Comparison of ENCODE assay signal across 25 mouse cellular contexts in the genomic region with DNA sequence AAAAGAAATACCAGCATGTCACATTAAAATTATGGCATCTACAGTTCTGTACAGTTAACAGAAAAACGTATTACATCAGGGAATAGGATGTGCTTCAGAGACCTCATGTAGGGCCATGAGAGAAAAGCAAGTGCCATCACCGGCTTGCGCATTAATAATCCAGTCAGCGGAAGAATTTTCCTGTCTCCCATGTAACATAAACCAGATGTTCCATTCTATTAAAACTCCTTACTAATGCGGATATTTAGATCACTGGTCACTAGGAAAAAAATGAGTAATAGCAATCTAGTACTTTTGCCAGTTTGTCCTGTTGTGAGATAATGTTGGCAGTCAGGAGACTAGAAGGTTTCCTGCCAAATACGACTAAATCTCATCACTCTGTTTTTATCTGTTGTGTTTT.
DNase-seq lines count a peak whose midpoint lies in the region; ATAC-seq and TF ChIP-seq lines count a peak whose summit lies in the region.
"Had no signal": no experiment of that assay in that cellular context is flagged by ENCODE, and none has a peak within 500 bp of the region (broad histone marks: within the 10 kb centered on the region; RNA-seq: fewer than 3 reads in every experiment).

No protein-coding gene starts in this region.

- ATAC-seq in limb, embryonic 14.5 days (ENCODE audit: low FRiP score, low read depth) = no peak
- ATAC-seq: intestine, postnatal 0 days; midbrain, embryonic 13.5 days had no signal

- H3K9me3 ChIP-seq in limb, embryonic 14.5 days (ENCODE audit: control insufficient read depth, low read length) = no peaks in the 10 kb centered on the region
- no peaks in the 10 kb centered on the region for H3K9me3 ChIP-seq in limb, embryonic 10.5 days (replicated peaks)
- H3K9me3 ChIP-seq: embryonic facial prominence, embryonic 12.5 days; forebrain, embryonic 12.5 days; heart, embryonic 10.5 days; heart, embryonic 15.5 days; hindbrain, embryonic 13.5 days; limb, embryonic 12.5 days; midbrain, embryonic 13.5 days had no signal

- H3K4me3 ChIP-seq in limb, embryonic 14.5 days (replicated peaks; ENCODE audit: low read length) = no peak overlapping the region
- no peak overlapping the region for H3K4me3 ChIP-seq in limb, embryonic 10.5 days
- H3K4me3 ChIP-seq: embryonic facial prominence, embryonic 12.5 days; erythroblast, embryonic 14.5 days; forebrain, embryonic 12.5 days; heart, embryonic 10.5 days; heart, embryonic 15.5 days; hindbrain, embryonic 13.5 days; limb, embryonic 12.5 days; midbrain, embryonic 13.5 days had no signal

- H3K36me3 ChIP-seq in limb, embryonic 14.5 days (ENCODE audit: control insufficient read depth, insufficient read depth, low read length) = no peaks in the 10 kb centered on the region
- no peaks in the 10 kb centered on the region for H3K36me3 ChIP-seq in limb, embryonic 10.5 days
- H3K36me3 ChIP-seq: embryonic facial prominence, embryonic 12.5 days; forebrain, embryonic 12.5 days; heart, embryonic 10.5 days; heart, embryonic 15.5 days; hindbrain, embryonic 13.5 days; limb, embryonic 12.5 days; midbrain, embryonic 13.5 days had no signal

- no peak overlapping the region for H3K4me2 ChIP-seq in limb, embryonic 14.5 days (replicated peaks; ENCODE audit: low read depth, low read length, severe bottlenecking)
- H3K4me2 ChIP-seq: embryonic facial prominence, embryonic 12.5 days; forebrain, embryonic 12.5 days; heart, embryonic 15.5 days; hindbrain, embryonic 13.5 days; limb, embryonic 12.5 days; liver, embryonic 11.5 days; midbrain, embryonic 13.5 days had no signal

- peak; percentile 38 for DNase-seq in limb, embryonic 14.5 days (ENCODE audit: low spot score)
- DNase-seq in limb, embryonic 10.5 days (ENCODE audit: low spot score) = no peak
- DNase-seq in MN1 (ENCODE audit: low spot score) = peak; percentile 43
- DNase-seq in NIH3T3 (ENCODE audit: low read depth) = peak; percentile 74
- DNase-seq in skeletal muscle tissue, adult 2 months (ENCODE audit: low read depth, low spot score) = peak; percentile 10
- DNase-seq in cerebellum, postnatal 4 days (ENCODE audit: low spot score in 2 of 2) = no peak
- DNase-seq: adrenal gland, postnatal 25 days; cerebellum, adult 2 months; cerebellum, postnatal 25 days; gastrocnemius, postnatal 10 days; heart, postnatal 4 days; kidney, adult 9 months; kidney, postnatal 25 days; lung, postnatal 10 days had no signal

- H3K27ac ChIP-seq in limb, embryonic 14.5 days (replicated peaks; ENCODE audit: low read depth, low read length) = no peak overlapping the region
- H3K27ac ChIP-seq in limb, embryonic 10.5 days = no peak overlapping the region
- H3K27ac ChIP-seq: embryonic facial prominence, embryonic 12.5 days; forebrain, embryonic 12.5 days; heart, embryonic 10.5 days; heart, embryonic 15.5 days; hindbrain, embryonic 13.5 days; limb, embryonic 12.5 days; midbrain, embryonic 13.5 days had no signal

- 58% methylated on average over 6 of the region's 6 CpGs for WGBS in limb, embryonic 14.5 days
- WGBS in limb, embryonic 10.5 days = 88% methylated on average over 6 of the region's 6 CpGs

- no peak overlapping the region for H3K9ac ChIP-seq in limb, embryonic 14.5 days (ENCODE audit: low read depth, low read length, severe bottlenecking)
- H3K9ac ChIP-seq: embryonic facial prominence, embryonic 12.5 days; forebrain, embryonic 12.5 days; heart, embryonic 15.5 days; hindbrain, embryonic 13.5 days; limb, embryonic 12.5 days; midbrain, embryonic 13.5 days had no signal

- TF ChIP-seq POLR2A in limb, embryonic 14.5 days (IDR thresholded peaks at IDR 0.05; ENCODE audit: borderline replicate concordance, extremely low read depth, insufficient read depth, insufficient read length) = no peak

- no peaks in the 10 kb centered on the region; the same call in 1 of the 2 replicates for H3K4me1 ChIP-seq in limb, embryonic 14.5 days (ENCODE audit: control insufficient read depth, insufficient read depth, low read length)
- H3K4me1 ChIP-seq in limb, embryonic 10.5 days = no peaks in the 10 kb centered on the region
- H3K4me1 ChIP-seq: embryonic facial prominence, embryonic 12.5 days; forebrain, embryonic 12.5 days; heart, embryonic 10.5 days; midbrain, embryonic 13.5 days had no signal

- no peaks in the 10 kb centered on the region for H3K27me3 ChIP-seq in limb, embryonic 14.5 days (ENCODE audit: control insufficient read depth, insufficient read depth, low read length)
- H3K27me3 ChIP-seq in limb, embryonic 10.5 days (ENCODE audit: low read depth, poor library complexity, severe bottlenecking) = no peaks in the 10 kb centered on the region
- H3K27me3 ChIP-seq: CH12.LX; embryonic facial prominence, embryonic 12.5 days; forebrain, embryonic 12.5 days; heart, embryonic 15.5 days; hindbrain, embryonic 13.5 days; limb, embryonic 12.5 days; midbrain, embryonic 13.5 days had no signal

Comparison
In these comparisons a context has a peak if more than half of its experiments do, and no peak if none do; other contexts are left out.
1. DNase-seq: peak in limb, embryonic 14.5 days (single experiment), MN1 (single experiment), NIH3T3 (single experiment) and skeletal muscle tissue, adult 2 months (single experiment); none in limb, embryonic 10.5 days (single experiment) and cerebellum, postnatal 4 days (0 of 2).